Mouse (Mus musculus): ENCODE measurements around the gene Rpp30. TPM values are rescaled to one million over a fixed set of nuclear protein-coding genes. Genes with fewer than 3 reads are reported as not detected.

Rpp30 gene
- total RNA-seq, 1 experiment: 32.6 TPM

- in situ Hi-C loops (cut with MboI; ENCODE audit: low sequenced_read_pairs in 2 of 2, unreplicated experiment in 2 of 2): loop anchor here in 1 of 2 experiments (25.0 kb wide), 1 partner anchor 1111 kb away; no protein-coding TSS in a partner anchor
Observed at GRCm38 (mm10) chr19:36098265-36098664, 14.7 kb downstream of the Rpp30 start.

GRCm38 (mm10) chr19:36098916-36099315, 15.4 kb downstream of the Rpp30 start:
- H3K36me3 ChIP-seq (ENCODE audit: control insufficient read depth, insufficient read depth, low read length, poor library complexity, severe bottlenecking): peaks cover 19% of the 10 kb centered on the region
- no peak for DNase-seq (ENCODE audit: low read depth, low spot score)
- H3K9me3 ChIP-seq (ENCODE audit: control insufficient read depth, insufficient read depth, low read depth, low read length): no peaks in the 10 kb centered on the region
- no peaks in the 10 kb centered on the region for H3K4me1 ChIP-seq (ENCODE audit: control insufficient read depth in 2 of 2, insufficient read depth in 2 of 2, low read length in 2 of 2, poor library complexity in 1 of 2)
- TF ChIP-seq ZNF384 (IDR thresholded peaks at IDR 0.05; ENCODE audit: low read depth, low read length) (no peak), ZC3H11A (IDR thresholded peaks at IDR 0.05; ENCODE audit: borderline replicate concordance, low read depth, low read length) (no peak), MAFK (IDR thresholded peaks at IDR 0.05; ENCODE audit: insufficient read depth, low read depth, low read length) (no peak), CHD2 (IDR thresholded peaks at IDR 0.05; ENCODE audit: low read depth, low read length) (no peak), HCFC1 (IDR thresholded peaks at IDR 0.05; ENCODE audit: borderline replicate concordance, insufficient read depth, low read length) (no peak)
- no peak overlapping the region for H3K4me3 ChIP-seq (ENCODE audit: insufficient read depth in 1 of 2, low read depth in 1 of 2, low read length in 2 of 2, poor library complexity in 1 of 2, severe bottlenecking in 1 of 2)
- in situ Hi-C loops (cut with MboI; ENCODE audit: low sequenced_read_pairs in 2 of 2, unreplicated experiment in 2 of 2): loop anchor here in 1 of 2 experiments (25.0 kb wide), 1 partner anchor 1112 kb away; no protein-coding TSS in a partner anchor
- H3K27ac ChIP-seq (ENCODE audit: insufficient read depth, low read depth, low read length, poor library complexity, severe bottlenecking): no peak overlapping the region
- H3K9ac ChIP-seq (ENCODE audit: insufficient read depth, low read depth, low read length, poor library complexity, severe bottlenecking): no peak overlapping the region

More at GRCm38 (mm10) chr19:36098265-36098664, 14.7 kb downstream of the Rpp30 start:
- no peaks in the 10 kb centered on the region for H3K9me3 ChIP-seq (ENCODE audit: control insufficient read depth, insufficient read depth, low read depth, low read length)
- TF ChIP-seq HCFC1 (IDR thresholded peaks at IDR 0.05; ENCODE audit: borderline replicate concordance, insufficient read depth, low read length) (no peak), ZC3H11A (IDR thresholded peaks at IDR 0.05; ENCODE audit: borderline replicate concordance, low read depth, low read length) (no peak), MAFK (IDR thresholded peaks at IDR 0.05; ENCODE audit: insufficient read depth, low read depth, low read length) (no peak)
- no peak overlapping the region for H3K9ac ChIP-seq (ENCODE audit: insufficient read depth, low read depth, low read length, poor library complexity, severe bottlenecking)
- H3K4me3 ChIP-seq (ENCODE audit: insufficient read depth in 1 of 2, low read depth in 1 of 2, low read length in 2 of 2, poor library complexity in 1 of 2, severe bottlenecking in 1 of 2): no peak overlapping the region
- H3K36me3 ChIP-seq (ENCODE audit: control insufficient read depth, insufficient read depth, low read length, poor library complexity, severe bottlenecking): peaks cover 18% of the 10 kb centered on the region
- H3K4me1 ChIP-seq (ENCODE audit: control insufficient read depth in 2 of 2, insufficient read depth in 2 of 2, low read length in 2 of 2, poor library complexity in 1 of 2): no peaks in the 10 kb centered on the region
- no peak overlapping the region for H3K27ac ChIP-seq (ENCODE audit: insufficient read depth, low read depth, low read length, poor library complexity, severe bottlenecking)
- no peak for DNase-seq (ENCODE audit: low read depth, low spot score)

GRCm38 (mm10) chr19:36103909-36104308, 20.4 kb downstream of the Rpp30 start:
- Histone ChIP-seq H3K4me3 (ENCODE audit: insufficient read depth in 1 of 2, low read depth in 1 of 2, low read length in 2 of 2, poor library complexity in 1 of 2, severe bottlenecking in 1 of 2) (no peak overlapping the region), H3K9ac (ENCODE audit: insufficient read depth, low read depth, low read length, poor library complexity, severe bottlenecking) (no peak overlapping the region), H3K27ac (ENCODE audit: insufficient read depth, low read depth, low read length, poor library complexity, severe bottlenecking) (no peak overlapping the region), H3K9me3 (ENCODE audit: control insufficient read depth, insufficient read depth, low read depth, low read length) (no peaks in the 10 kb centered on the region), H3K36me3 (ENCODE audit: control insufficient read depth, insufficient read depth, low read length, poor library complexity, severe bottlenecking) (peaks cover 10% of the 10 kb centered on the region), H3K4me1 (ENCODE audit: control insufficient read depth in 2 of 2, insufficient read depth in 2 of 2, low read length in 2 of 2, poor library complexity in 1 of 2) (no peaks in the 10 kb centered on the region)
- in situ Hi-C loops (cut with MboI; ENCODE audit: low sequenced_read_pairs in 2 of 2, unreplicated experiment in 2 of 2): loop anchor here in 1 of 2 experiments (25.0 kb wide), 1 partner anchor 333 kb away; no protein-coding TSS in a partner anchor
- TF ChIP-seq MAFK (IDR thresholded peaks at IDR 0.05; ENCODE audit: insufficient read depth, low read depth, low read length) (no peak), ZC3H11A (IDR thresholded peaks at IDR 0.05; ENCODE audit: borderline replicate concordance, low read depth, low read length) (no peak), HCFC1 (IDR thresholded peaks at IDR 0.05; ENCODE audit: borderline replicate concordance, insufficient read depth, low read length) (no peak), ZNF384 (IDR thresholded peaks at IDR 0.05; ENCODE audit: low read depth, low read length) (no peak), CHD2 (IDR thresholded peaks at IDR 0.05; ENCODE audit: low read depth, low read length) (no peak)
- no peak for DNase-seq (ENCODE audit: low read depth, low spot score)

GRCm38 (mm10) chr19:36109318-36109944, 25.9 kb downstream of the Rpp30 start:
- in situ Hi-C loops (cut with MboI; ENCODE audit: low sequenced_read_pairs in 2 of 2, unreplicated experiment in 2 of 2): loop anchor here in 1 of 2 experiments (25.0 kb wide), 1 partner anchor 328 kb away; no protein-coding TSS in a partner anchor
- TF ChIP-seq MAFK (IDR thresholded peaks at IDR 0.05; ENCODE audit: insufficient read depth, low read depth, low read length): no peak
- TF ChIP-seq HCFC1 (IDR thresholded peaks at IDR 0.05; ENCODE audit: borderline replicate concordance, insufficient read depth, low read length): no peak
- no peak for TF ChIP-seq ZNF384 (IDR thresholded peaks at IDR 0.05; ENCODE audit: low read depth, low read length)
- no peak for TF ChIP-seq ZC3H11A (IDR thresholded peaks at IDR 0.05; ENCODE audit: borderline replicate concordance, low read depth, low read length)
- no peak for TF ChIP-seq CHD2 (IDR thresholded peaks at IDR 0.05; ENCODE audit: low read depth, low read length)

More at GRCm38 (mm10) chr19:36109318-36109944, 25.9 kb downstream of the Rpp30 start:
- Histone ChIP-seq H3K36me3 (ENCODE audit: control insufficient read depth, insufficient read depth, low read length, poor library complexity, severe bottlenecking) (no peaks in the 10 kb centered on the region; the same call in 1 of the 2 replicates), H3K9ac (ENCODE audit: insufficient read depth, low read depth, low read length, poor library complexity, severe bottlenecking) (no peak overlapping the region), H3K27ac (ENCODE audit: insufficient read depth, low read depth, low read length, poor library complexity, severe bottlenecking) (no peak overlapping the region), H3K4me3 (ENCODE audit: insufficient read depth in 1 of 2, low read depth in 1 of 2, low read length in 2 of 2, poor library complexity in 1 of 2, severe bottlenecking in 1 of 2) (no peak overlapping the region), H3K4me1 (ENCODE audit: control insufficient read depth in 2 of 2, insufficient read depth in 2 of 2, low read length in 2 of 2, poor library complexity in 1 of 2) (peaks cover 0 to 2% of the 10 kb centered on the region in 2 experiments; a peak in 1 of 4 replicates), H3K9me3 (ENCODE audit: control insufficient read depth, insufficient read depth, low read depth, low read length) (no peaks in the 10 kb centered on the region)
- DNase-seq (ENCODE audit: low read depth, low spot score): no peak

All from ES-E14 (cell line).